Mouse (Mus musculus): ENCODE data around the gene Lama5. TPM values are rescaled to one million over a fixed set of nuclear protein-coding genes. Genes with fewer than 3 reads are reported as not detected.
A peak's percentile ranks its signal among the peaks of the same experiment; 100 is the strongest.
"Not testable (repeated sequence)": the region's sequence is repeated elsewhere in the genome, so short reads cannot be mapped to it uniquely, and the experiment has no call there.

Gene Lama5
- 10 to 100 TPM; 70.7 to 76.3 TPM for total RNA-seq (2021)

DNA sequence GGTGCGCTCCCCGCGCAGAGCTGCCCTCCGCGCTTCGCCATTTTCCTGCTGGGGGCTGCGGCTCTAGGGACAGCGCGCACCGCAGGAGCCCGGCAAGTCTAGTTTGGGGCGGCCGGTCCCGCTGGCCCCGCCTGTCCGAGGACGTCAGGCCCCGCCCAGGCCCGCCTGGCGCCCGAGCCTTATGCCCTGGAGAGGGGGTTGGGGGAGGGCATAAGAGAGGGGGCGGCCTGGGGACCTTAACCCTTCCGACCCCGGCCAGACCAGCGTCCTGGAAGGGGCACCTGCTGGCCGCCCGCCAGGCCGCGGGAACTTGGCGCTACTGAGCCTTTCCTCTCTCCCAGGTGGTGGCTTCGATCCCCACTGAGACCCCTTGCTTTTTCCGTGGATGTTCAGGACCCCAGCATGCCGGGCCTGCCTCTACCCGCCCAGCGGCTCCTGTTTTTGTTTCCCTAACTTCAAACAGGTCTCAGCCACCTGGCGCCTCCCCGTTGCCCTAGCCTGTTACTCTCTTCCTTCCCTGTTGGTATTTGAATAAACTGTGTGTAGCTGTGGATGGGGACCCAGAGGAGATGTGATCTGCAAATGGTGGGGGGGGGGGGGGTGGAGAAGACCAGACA lies at the start of gene Lama5:
Gene Lama5, minus strand, starts transcription at position 98 of the 617 bp plus-strand sequence.
- peak; percentile 75 to 79 for DNase-seq
- intact Hi-C loops (cut with DNase I): no loop called here

DNA sequence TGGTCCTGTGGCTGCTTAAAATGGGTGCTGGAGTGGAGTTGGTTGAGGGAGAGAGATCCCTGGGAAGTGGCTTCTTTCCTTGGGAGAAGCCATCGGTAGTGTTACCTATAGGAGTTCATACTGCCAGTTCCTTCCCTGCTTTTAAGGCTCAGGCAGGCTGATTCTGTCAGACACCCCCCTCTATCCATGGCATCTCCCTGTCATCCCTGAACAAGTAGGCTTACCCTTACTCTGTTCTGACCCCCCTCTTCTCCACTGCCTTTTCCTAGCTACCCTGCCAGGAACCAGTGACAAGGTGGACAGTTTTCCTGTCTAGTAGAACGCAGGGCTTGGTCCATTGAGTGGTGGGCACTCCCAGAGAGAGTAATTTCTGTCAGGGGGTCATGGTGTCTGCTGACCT lies 48.9 kb upstream of the Lama5 start:
- DNase-seq: no peak
- intact Hi-C loops (cut with DNase I): loop anchor here (5.0 to 10.0 kb wide), 2 partner anchors 297 to 430 kb away; partner anchors contain the start of genes Dido1 and Taf4

DNA sequence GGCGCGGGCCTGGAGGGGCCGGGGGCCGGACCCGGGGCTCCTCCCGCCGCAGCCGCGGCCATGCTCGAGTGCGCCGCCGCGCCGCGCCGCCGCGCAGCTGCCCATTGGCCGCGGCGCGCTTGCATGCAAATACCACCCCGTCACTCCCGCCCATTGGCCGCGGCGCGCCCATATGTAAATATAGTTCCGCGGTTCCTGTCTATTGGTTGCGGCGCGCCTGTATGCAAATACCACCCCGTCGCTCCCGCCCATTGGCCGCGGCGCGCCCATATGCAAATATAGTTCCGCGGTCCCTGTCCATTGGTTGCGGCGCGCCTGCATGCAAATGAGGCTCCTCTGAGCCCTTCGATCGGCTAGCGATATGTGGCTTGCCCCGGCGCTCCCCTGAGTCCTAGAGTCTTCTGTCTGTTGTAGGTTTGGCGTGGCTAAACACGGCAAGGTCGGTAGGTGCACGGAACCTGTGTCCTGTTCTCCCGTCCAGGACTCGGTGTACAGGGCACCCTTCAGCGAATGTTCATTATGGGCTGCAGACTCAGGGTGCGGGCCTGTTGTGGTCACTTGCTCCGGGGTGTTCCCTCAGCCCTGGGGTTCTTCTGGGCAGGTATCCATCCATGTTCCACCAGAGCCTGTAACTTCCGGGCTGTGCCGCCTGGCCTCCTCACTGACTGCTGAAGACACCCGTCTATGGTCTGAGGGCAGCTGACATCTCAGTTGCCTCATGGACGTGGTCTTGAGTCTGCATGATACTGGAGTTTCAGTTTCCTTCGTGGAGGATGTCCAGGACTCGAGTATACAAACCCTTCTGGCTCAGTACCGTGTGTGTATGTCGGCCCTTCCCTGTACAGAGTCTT lies 48.0 kb upstream of the Lama5 start, which contains the start of gene Cables2:
Gene Cables2, minus strand, starts transcription at position 103 of the 851 bp plus-strand sequence.
- DNase-seq: peak; percentile 88
- intact Hi-C loops (cut with DNase I): loop anchor here (2.0 to 10.0 kb wide), 3 partner anchors 15 to 431 kb away; partner anchors contain the start of genes Dido1 and Taf4

DNA sequence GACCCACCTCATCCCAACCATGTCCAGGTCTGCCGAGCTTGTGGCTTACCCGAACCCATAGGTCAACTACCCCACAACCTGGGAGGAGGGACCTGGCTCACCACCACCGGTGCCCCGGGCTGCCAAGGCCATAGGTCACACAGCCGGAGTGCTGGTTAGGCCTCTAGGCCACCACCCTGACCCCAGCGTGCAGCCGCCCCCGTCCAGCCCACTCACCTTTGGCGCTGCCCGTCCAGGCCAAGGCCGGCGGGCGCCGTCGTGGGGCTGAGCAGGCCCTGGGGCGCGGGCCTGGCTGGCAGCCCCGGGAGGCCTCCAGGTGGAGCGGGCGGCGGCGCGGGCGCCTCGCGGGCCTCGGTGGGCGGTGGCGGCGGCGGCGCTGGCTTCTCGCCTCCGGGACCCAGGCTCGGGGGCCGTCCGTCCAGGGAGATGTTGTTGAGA lies 47.2 kb upstream of the Lama5 start:
- intact Hi-C loops (cut with DNase I): loop anchor here (2.0 to 10.0 kb wide), 3 partner anchors 14 to 432 kb away; partner anchors contain the start of genes Dido1 and Taf4
- no peak for DNase-seq

DNA sequence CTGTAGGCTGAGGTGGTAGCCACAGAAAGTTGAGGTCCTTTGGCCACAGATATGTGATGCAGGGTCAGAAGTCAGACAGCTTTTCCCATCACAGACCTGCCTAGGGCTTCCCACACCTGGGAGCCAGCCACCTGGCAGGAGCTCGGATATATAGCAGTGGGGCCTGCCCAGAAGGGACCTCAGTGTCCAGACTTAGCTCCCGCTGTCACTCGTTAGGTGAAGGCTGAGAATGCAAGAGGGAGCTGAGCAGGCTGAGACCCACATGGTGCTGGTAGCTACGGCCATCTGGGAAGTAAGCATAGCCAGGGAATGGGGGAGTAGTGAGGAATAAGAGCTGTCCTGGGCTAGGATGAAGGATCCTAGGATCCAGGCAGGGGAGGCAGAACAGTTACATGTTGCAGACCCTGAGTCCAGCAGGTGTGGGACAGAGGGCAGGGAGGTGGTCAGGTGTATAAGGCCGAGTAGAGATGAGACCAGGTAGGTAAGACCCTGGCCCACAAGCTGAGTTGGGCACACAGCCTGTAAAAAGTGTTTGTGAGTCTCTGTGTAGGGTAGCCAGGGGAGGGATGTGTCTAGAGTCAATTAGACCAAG lies 46.2 kb upstream of the Lama5 start:
- DNase-seq: no peak
- intact Hi-C loops (cut with DNase I): loop anchor here (2.0 to 10.0 kb wide), 3 partner anchors 13 to 433 kb away; partner anchors contain the start of genes Dido1 and Taf4

DNA sequence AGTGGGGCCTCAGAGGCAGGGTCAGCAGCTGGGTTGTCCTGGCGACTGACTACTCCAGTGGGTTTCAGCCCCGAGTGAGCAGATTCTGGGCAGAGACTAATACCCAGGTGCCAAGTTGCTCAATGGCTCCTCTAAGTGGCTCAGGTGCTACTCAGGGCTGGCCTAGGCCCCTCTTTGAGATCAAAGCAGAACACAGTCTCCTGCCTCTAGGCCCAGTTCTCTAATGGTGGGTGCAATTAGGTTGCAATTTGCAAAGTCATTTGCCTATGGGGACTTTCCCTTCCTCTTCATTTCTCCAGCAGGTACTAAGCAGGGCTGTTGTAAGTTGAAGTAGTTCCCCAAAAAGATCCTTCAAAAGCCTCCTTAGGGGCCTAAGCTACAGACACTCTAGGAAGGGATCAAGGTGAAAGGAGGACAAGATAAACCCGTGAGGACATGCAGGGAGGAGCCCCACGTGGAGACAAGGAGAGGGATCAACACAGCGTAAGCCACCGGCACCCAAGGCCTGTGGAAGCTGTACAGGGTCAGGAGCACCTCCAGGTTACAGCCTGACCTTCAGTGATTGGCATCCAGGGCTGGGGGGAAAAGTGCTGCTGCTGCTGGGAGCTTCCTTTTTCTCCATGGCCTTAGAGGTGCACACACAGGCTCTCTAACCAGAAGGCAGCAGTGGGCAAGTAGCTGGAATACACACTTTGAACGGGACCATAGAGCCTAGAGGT lies 45.0 kb upstream of the Lama5 start:
- intact Hi-C loops (cut with DNase I): loop anchor here (5.0 to 10.0 kb wide), 2 partner anchors 293 to 434 kb away; partner anchors contain the start of genes Dido1 and Taf4
- no peak for DNase-seq

DNA sequence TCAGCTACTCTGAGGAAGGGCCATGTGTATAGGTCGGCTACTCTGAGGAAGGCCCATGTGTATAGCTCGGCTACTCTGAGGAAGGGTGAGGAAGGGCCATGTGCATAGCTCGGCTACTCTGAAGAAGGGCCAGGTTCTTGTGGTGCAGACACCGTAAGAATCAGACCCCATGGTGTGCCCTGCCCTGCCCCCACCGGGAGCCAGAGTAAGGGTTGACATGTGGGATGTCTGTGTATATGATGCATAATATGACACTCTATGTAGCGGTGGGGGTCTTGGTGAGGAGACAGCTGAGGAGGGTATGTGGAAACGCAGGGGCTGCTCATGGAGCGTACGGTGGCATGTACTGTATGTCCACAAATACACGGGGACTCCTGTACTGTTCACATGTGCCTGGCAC lies 43.7 kb upstream of the Lama5 start:
- intact Hi-C loops (cut with DNase I): no loop called here
- no peak for DNase-seq

DNA sequence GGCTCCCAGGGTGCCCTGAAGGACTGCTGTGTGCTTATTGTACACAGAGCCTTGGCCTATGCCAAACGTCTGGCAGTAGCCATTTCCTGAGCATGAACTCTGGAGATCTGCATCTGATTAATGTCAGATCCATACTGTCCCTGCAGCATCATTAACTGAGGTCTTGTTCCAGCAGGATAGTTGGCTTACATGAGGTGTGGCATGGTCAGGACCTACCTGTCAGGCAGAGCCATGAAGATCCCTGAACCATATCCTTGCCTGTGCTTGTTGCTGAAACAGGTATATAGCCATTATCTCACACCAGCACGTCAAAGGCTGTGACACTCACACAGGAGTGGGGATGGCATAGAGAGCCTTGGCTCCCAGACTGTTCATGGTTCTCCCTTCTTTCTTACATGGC lies 42.3 kb upstream of the Lama5 start:
- DNase-seq: no peak
- intact Hi-C loops (cut with DNase I): no loop called here

DNA sequence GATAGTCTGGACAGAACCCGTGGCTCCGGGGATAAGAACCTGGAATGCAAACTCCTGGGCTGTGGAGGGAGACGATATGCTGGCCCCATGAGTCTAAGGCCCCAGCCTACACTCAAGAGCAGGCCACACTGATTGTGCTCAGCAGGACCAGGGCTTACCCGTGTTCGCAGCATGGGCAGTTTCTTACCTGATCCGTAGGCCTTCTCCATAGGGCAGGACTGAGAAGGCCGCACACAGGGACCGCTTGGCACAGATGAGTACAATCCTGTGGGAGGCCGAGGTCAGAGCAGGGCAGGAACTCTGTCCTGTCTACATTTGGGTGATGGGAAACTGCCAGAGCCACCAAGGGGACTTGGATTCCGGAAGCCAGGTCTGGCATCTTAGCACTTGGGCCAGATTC lies 37.2 kb upstream of the Lama5 start:
- intact Hi-C loops (cut with DNase I): no loop called here
- DNase-seq: no peak

DNA sequence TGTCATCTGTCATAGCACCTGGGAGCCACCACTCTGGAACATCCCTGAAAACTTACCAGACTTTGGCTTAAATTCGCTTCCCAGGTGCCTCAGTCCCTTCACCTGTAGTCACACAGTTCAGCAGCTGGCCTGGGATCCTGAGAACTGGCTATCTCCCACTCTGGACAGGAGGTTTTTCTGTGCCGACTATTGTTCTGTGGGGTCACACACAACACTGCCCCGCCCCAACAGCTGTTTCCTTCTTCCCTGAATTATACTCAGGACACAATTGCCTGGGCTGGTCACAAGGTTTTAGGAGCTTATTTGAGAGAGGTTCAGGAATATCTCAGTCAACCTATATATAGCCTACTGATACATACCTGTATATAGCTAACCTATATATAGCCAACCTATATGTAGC lies 36.8 kb upstream of the Lama5 start:
- DNase-seq: peak in 1 of 2 experiments; percentile 45
- intact Hi-C loops (cut with DNase I): no loop called here

DNA sequence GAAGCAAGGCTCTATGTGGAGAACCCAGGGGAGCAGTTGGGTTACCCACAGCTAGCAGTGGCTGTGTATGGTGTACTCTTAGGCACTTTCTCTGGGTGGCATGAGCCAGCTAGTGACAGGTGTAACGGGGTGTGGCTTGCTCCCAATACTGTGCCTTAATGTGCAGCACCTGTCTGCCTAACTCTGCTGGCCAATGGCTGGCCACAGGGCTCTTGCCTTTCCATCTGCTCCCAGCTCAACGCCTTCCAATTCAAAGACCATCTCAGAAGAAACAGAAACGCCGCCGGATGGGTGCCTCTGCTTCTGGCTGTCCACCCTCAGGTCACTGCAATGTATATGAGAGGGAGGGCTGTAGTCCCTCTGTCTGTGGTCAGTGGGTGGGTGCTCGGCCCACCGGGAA lies 36.2 kb upstream of the Lama5 start:
- DNase-seq: no peak
- intact Hi-C loops (cut with DNase I): no loop called here

DNA sequence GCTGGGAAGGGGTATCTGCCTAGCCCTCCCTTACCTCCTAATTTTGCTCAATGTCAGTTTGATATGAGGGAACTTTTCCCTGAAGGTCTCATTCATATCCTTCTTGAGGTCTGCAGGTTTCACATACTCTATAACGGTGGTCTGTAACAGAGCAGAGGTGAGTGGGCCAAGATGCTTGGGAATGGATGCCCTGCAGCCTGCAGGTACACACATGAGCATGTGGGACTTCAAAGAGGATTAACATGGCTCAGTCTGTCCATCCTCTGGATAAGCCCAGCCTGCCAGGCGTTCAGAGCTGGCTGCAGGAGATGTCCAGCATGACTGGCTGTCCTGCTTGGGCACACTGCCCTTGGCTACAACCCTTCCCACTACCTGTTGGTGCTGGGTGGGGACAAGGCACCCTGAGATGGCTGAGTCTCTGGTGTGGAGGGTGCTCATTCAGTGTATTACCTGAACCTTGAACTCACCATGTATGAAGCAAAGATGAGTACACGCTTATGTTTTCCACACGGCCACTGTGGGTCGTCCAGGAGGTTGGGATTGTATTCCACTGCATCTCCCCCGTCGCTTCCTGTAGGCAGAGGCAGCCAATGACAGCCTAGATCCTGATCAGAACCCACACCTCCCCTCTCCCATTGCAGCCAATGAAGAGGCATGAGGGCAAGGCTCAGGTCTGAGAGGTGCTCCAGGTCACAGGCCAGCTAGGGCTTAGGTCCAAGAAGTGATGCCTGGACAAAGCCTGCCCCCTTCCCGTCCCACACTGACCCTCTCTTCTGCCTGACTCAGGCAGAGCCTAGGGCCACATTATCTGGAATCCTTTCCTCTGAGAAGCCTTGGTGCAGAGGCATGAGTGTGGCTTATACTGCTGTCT lies 35.2 kb upstream of the Lama5 start:
- no peak for DNase-seq
- intact Hi-C loops (cut with DNase I): no loop called here

DNA sequence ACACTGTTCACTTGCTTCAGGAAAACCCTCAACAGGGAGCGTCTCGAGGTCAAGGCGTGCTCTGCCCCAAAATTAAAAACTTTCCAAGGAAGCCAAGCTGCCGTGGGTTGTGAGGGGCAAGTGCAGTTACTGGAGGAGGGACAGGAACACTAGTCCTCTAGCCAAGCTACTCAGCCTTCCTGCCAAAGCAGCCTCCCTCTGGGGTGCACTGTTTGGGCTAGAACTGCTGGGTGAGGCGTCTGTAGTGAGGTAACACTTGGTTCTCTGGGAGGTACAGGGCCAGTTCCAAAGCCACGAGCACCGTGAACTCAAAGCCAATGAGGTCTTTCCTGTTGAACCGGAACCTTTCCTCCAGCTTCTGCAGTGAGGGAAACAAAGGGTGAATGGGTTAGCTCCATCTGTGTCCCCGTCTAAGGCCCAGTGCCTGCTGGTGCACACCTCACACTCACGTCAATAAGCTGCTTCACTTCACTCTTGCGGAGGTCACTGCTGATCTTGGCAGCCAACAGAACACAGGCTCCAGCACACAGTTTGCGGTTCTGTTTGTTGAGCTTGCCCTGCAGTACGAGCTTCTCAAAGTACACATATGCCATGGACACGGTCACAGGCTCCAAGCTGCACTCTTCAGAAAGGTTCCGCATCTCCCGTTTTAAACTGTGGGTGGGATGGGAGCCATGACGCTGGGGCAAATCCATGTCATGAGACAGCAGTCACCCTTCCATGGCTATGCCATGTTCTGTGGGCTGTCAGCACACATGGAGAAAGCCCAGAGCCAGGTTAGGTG lies 34.4 kb upstream of the Lama5 start:
- intact Hi-C loops (cut with DNase I): loop anchor here (2.0 to 5.0 kb wide), 2 partner anchors 13 to 143 kb away; partner anchors contain the start of genes Cables2 and Osbpl2
- not testable (repeated sequence) for DNase-seq

DNA sequence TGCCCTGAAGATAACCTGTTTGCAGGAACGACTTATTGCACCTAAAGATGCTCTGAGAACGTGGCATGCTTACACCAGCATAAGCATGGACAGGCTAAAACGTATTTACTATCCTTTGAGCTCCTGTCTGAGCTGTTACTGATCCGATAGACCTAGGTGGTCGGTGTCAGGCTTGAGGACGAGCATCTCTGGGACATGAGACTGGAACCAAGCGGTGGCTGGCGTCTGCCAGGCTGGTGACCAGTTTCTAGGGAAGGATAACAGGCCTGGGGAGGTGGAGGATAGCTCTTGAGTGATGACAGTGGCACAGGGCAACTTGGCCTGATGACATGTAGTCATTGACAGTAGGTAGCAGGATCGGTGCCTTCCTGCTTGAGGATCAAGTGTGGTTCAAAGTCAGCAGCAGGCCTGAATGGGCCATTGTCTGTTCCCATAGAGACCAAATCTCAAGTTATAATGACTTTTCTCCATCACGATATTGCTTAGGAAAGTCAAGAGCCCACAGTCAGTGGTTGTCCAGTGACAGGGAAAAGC lies 33.4 kb upstream of the Lama5 start:
- intact Hi-C loops (cut with DNase I): loop anchor here (2.0 to 5.0 kb wide), 2 partner anchors 14 to 142 kb away; partner anchors contain the start of genes Cables2 and Osbpl2
- DNase-seq: not testable (repeated sequence)

DNA sequence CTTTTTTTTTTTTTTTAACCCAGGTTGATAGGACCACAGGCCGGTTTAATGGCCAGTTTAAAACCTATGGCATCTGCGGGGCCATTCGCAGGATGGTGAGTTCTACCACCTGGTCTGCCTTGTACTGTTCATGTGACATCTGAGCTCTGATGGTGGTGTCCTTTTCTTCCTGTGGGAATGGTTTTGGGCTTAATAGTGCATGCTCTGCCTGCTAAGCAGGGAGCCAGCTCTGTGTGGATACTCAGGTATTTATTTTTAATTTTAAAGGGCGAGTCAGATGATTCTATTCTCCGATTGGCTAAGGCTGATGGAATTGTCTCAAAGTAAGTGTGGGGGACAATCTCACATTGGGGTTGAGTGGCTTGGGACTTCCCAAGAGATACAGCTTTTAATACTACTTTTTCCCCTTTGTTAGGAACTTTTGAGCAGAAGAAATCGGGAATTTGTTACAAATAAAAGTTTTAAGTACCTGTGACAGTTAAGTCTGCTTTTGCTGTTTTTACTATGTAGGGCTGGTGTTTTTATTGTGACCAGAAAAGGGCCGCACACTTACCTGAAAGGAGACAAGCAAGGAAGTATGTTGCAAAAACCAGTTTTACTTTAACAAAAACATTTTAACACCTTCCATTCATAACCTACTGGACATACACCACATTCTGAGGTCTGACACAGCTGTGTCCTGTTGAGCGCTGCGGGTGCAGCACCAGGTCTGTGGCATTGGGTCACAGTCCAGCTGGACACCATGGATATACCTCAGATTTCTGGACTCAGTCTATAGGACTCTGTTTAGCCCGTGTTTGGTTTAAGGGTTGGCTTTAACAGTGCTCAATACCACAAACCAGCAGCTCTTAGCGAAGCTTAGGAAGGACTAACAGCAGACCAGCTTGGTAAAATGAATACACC lies 32.6 kb upstream of the Lama5 start:
- intact Hi-C loops (cut with DNase I): loop anchor here (2.0 to 5.0 kb wide), 2 partner anchors 15 to 141 kb away; partner anchors contain the start of genes Cables2 and Osbpl2
- DNase-seq: no peak

DNA sequence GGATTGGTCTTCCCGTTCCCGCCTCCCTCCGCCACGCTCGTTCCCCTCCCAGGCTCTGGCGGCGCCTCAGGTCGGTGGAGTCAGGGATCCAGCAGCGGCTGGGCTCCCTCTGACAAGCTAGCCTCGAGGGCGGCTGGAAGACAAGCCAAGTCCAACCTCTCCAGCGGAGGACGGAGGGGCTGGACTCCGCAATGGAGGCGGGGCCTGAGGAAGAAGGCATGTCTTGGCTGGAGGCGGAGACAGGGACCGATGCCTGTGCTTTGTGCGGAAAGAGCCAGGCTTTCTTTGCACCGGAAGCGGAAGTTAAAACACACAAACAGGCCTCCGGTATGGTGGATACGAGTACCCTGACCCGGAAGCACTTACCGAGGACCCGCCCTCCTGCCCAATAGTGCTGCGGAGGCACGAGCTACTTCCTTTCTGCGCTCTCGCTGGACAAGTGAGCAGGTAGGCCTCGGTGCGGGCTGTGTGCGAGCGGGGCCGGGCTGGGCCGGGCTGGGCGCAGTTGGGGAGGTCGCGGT lies 31.4 kb upstream of the Lama5 start, which contains the start of gene Rps21:
Gene Rps21, plus strand, starts transcription at position 377 of the 521 bp plus-strand sequence.
- intact Hi-C loops (cut with DNase I): loop anchor here (5.0 kb wide), 1 partner anchor 140 kb away; the partner anchor contains the start of gene Osbpl2

More for the DNA sequence above, 31.4 kb upstream of the Lama5 start, which contains the start of gene Rps21:
- DNase-seq: peak; percentile 94 to 95

Data from heart, postnatal 36 days (tissue).